Mouse (Mus musculus) brain, embryonic 14.5 days (tissue): ENCODE results near the gene Plscr3. TPM values are rescaled to one million over a fixed set of nuclear protein-coding genes. Genes with fewer than 3 reads are reported as not detected.
A peak's percentile ranks its signal among the peaks of the same experiment; 100 is the strongest.
"Not testable (repeated sequence)": the region's sequence is repeated elsewhere in the genome, so short reads cannot be mapped to it uniquely, and the experiment has no call there.

Source experiments
- DNase-seq: peaks from one replicate; pipeline ENCODE4 v3.0.0-alpha.2; 2011; ENCODE audit warnings: low read depth
- CTCF ChIP-seq: fragments of 200-500 bp; IDR thresholded peaks from 2 replicates; pipeline ENCODE4 v1.5.1; 2012; ENCODE audit warnings: inconsistent platforms, mild to moderate bottlenecking, moderate library complexity, borderline replicate concordance; ENCODE audit not compliant: insufficient read depth, insufficient read length; ENCODE audit errors: extremely low read depth
- POLR2A ChIP-seq: fragments of 200-500 bp; IDR thresholded peaks from 2 replicates; pipeline ENCODE4 v1.6.1; 2012; ENCODE audit warnings: mild to moderate bottlenecking, inconsistent platforms, borderline replicate concordance; ENCODE audit not compliant: poor library complexity, insufficient read depth, insufficient read length, severe bottlenecking; ENCODE audit errors: extremely low read depth
- polyA plus RNA-seq: library from polyadenylated mRNA; depleted of rRNA; stranded (reverse); fragments of >200 nt; gene quantifications from 2 replicates; pipeline ENCODE4 v1.2.3, GENCODE M21; 2012

Plscr3 gene
- polyA plus RNA-seq, 1 experiment, result 86.3 TPM

- DNase-seq, result no peak
- TF ChIP-seq POLR2A, result no peak
These were observed 4.6 kb downstream of the Plscr3 start for GRCm38 (mm10) chr11:69850754-69851153.

GRCm38 (mm10) chr11:69853994-69854393 is 7.8 kb downstream of the Plscr3 start:
- TF ChIP-seq POLR2A (no peak), CTCF (no peak)
- DNase-seq, result no peak

GRCm38 (mm10) chr11:69854680-69855079 is 8.5 kb downstream of the Plscr3 start:
- no peak for DNase-seq
- TF ChIP-seq POLR2A (no peak), CTCF (no peak)

GRCm38 (mm10) chr11:69855347-69855746 is 9.2 kb downstream of the Plscr3 start:
- peak; percentile 47 for DNase-seq
- TF ChIP-seq CTCF (peak; percentile 52; the same call in 1 of the 2 replicates), POLR2A (no peak)

GRCm38 (mm10) chr11:69858113-69858998 is 12.2 kb downstream of the Plscr3 start, which contains the start of gene Tnk1:
TSS of gene Tnk1 (minus strand) at chr11:69858730.
- no peak for TF ChIP-seq CTCF
- TF ChIP-seq POLR2A, result no peak
- no peak for DNase-seq

GRCm38 (mm10) chr11:69863729-69864128 is 17.6 kb downstream of the Plscr3 start:
- not testable (repeated sequence) for DNase-seq

GRCm38 (mm10) chr11:69864138-69864860 is 18.1 kb downstream of the Plscr3 start:
- no peak for DNase-seq
- TF ChIP-seq POLR2A (no peak), CTCF (no peak)

GRCm38 (mm10) chr11:69865561-69865960 is 19.4 kb downstream of the Plscr3 start:
- TF ChIP-seq POLR2A (no peak), CTCF (no peak)
- no peak for DNase-seq

GRCm38 (mm10) chr11:69867335-69867734 is 21.2 kb downstream of the Plscr3 start:
- TF ChIP-seq POLR2A, result no peak
- TF ChIP-seq CTCF, result no peak
- no peak for DNase-seq

GRCm38 (mm10) chr11:69870289-69871069 is 24.3 kb downstream of the Plscr3 start:
- DNase-seq, result no peak
- TF ChIP-seq POLR2A, result no peak
- no peak for TF ChIP-seq CTCF

GRCm38 (mm10) chr11:69871822-69872221 is 25.6 kb downstream of the Plscr3 start:
- DNase-seq, result no peak
- TF ChIP-seq POLR2A (no peak), CTCF (no peak)

- no peak for TF ChIP-seq POLR2A
- no peak for TF ChIP-seq CTCF
- no peak for DNase-seq
These were observed 26.3 kb downstream of the Plscr3 start for GRCm38 (mm10) chr11:69872451-69872850.

- TF ChIP-seq CTCF, result no peak
- no peak for TF ChIP-seq POLR2A
These were observed 30.0 kb downstream of the Plscr3 start for GRCm38 (mm10) chr11:69876186-69876585.

More at GRCm38 (mm10) chr11:69876186-69876585, 30.0 kb downstream of the Plscr3 start:
- DNase-seq, result no peak
